Mouse (Mus musculus): ENCODE measurements around the gene Gtpbp2. TPM values are rescaled to one million over a fixed set of nuclear protein-coding genes. Genes with fewer than 3 reads are reported as not detected.

Gtpbp2 gene
- polyA plus RNA-seq, 1 experiment from 2014 or later: 21.2 TPM

DNA sequence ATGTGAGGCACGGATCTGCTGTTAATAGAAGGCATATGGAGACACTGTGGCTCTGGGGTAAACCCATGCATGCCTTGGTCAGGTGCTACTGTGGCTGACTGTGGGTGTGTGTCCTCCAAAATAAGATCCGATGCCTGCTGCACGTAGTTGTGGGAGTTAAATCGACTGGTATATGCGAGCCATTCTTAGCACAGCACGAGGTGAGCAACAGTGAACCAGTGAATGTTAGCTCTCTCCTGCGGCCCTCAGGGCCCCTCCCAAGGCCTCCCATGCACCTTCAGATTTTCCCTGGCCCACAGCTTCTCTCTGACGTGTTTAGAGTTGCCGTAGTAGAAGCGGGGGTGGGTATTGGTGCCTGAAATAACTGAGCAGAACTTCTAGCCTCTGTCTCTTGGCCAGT lies 41.2 kb upstream of the Gtpbp2 start:
- 87% methylated on average over 10 of the region's 10 CpGs for WGBS
- TF ChIP-seq EP300 (optimal IDR thresholded peaks at IDR 0.05) (no peak), CTCF (IDR thresholded peaks at IDR 0.05; ENCODE audit: low read depth) (no peak)
- H3K9me3 ChIP-seq (ENCODE audit: control insufficient read depth, low read length): no peaks in the 10 kb centered on the region
- H3K4me3 ChIP-seq (ENCODE audit: low read depth, low read length): no peak overlapping the region
- H3K9ac ChIP-seq (ENCODE audit: low read length): no peak overlapping the region
- DNase-seq (ENCODE audit: low spot score) (no peak), ATAC-seq (ENCODE audit: low FRiP score, low TSS enrichment) (no peak)
- peaks cover 13% of the 10 kb centered on the region; the same call in 1 of the 2 replicates for H3K36me3 ChIP-seq (ENCODE audit: control insufficient read depth, insufficient read depth, low read length)
- H3K4me2 ChIP-seq (replicated peaks; ENCODE audit: low read depth): no peak overlapping the region
- H3K27ac ChIP-seq (replicated peaks): no peak overlapping the region
- H3K27me3 ChIP-seq (ENCODE audit: control insufficient read depth, insufficient read depth, low read length): no peaks in the 10 kb centered on the region
- H3K4me1 ChIP-seq (replicated peaks; ENCODE audit: control insufficient read depth, insufficient read depth): no peaks in the 10 kb centered on the region

DNA sequence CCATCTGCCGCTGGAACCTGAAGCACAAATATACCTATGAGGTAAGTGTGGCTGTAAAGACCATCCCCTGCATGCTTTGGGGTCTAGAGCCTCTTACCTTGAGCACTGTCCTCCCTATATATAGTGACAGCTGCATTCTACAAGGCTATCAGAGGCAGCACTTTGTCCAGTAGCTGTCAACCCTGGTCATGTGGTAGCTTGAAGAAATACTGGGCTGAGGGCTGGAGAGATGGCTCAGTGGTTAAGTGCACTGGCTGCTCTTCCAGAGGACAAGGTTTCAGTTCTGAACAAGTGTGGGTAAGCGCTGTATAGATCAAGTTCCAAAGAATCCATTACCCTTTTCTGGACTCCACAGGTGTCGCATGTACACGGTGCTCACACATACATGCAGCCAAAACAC lies 38.0 kb upstream of the Gtpbp2 start:
- peaks cover 35% of the 10 kb centered on the region for H3K36me3 ChIP-seq (ENCODE audit: control insufficient read depth, insufficient read depth, low read length)
- no peak for DNase-seq (ENCODE audit: low spot score)
- no peak overlapping the region for H3K4me3 ChIP-seq (ENCODE audit: low read depth, low read length)
- no peak for TF ChIP-seq CTCF (IDR thresholded peaks at IDR 0.05; ENCODE audit: low read depth)
- no peak for TF ChIP-seq EP300 (optimal IDR thresholded peaks at IDR 0.05)
- ATAC-seq (ENCODE audit: low FRiP score, low TSS enrichment): no peak
- H3K4me2 ChIP-seq (replicated peaks; ENCODE audit: low read depth): no peak overlapping the region
- no peak overlapping the region for H3K9ac ChIP-seq (ENCODE audit: low read length)
- no peaks in the 10 kb centered on the region for H3K9me3 ChIP-seq (ENCODE audit: control insufficient read depth, low read length)
- no peaks in the 10 kb centered on the region for H3K27me3 ChIP-seq (ENCODE audit: control insufficient read depth, insufficient read depth, low read length)
- no peaks in the 10 kb centered on the region for H3K4me1 ChIP-seq (replicated peaks; ENCODE audit: control insufficient read depth, insufficient read depth)
- 94% methylated on average over 4 of the region's 4 CpGs for WGBS
- H3K27ac ChIP-seq (replicated peaks): no peak overlapping the region

DNA sequence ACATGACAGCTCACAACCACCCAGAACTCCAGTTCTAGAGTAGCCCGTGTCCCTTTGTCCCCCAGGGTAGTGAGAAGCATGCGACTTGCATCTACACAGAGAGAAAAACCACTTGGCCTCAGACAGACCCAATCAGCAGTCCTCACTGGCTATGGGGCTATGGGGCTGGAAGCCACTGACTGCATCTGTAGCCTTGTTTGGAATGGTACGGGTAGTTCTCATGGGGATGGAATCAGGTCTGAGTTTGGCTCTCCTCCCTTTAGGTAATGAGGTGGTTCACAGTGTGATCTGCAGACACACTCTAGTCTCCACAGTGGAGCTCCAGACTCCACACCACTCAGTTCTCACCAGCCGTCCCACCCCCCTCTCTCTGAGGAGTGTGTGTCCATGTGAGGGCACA lies 37.5 kb upstream of the Gtpbp2 start:
- TF ChIP-seq CTCF (IDR thresholded peaks at IDR 0.05; ENCODE audit: low read depth) (no peak), EP300 (optimal IDR thresholded peaks at IDR 0.05) (no peak)
- H3K36me3 ChIP-seq (ENCODE audit: control insufficient read depth, insufficient read depth, low read length): peaks cover 32% of the 10 kb centered on the region
- no peak overlapping the region for H3K9ac ChIP-seq (ENCODE audit: low read length)
- H3K4me2 ChIP-seq (replicated peaks; ENCODE audit: low read depth): no peak overlapping the region
- no peaks in the 10 kb centered on the region for H3K4me1 ChIP-seq (replicated peaks; ENCODE audit: control insufficient read depth, insufficient read depth)
- H3K27ac ChIP-seq (replicated peaks): no peak overlapping the region
- DNase-seq (ENCODE audit: low spot score): no peak
- 92% methylated on average over 4 of the region's 4 CpGs for WGBS
- no peak for ATAC-seq (ENCODE audit: low FRiP score, low TSS enrichment)
- H3K4me3 ChIP-seq (ENCODE audit: low read depth, low read length): no peak overlapping the region
- H3K27me3 ChIP-seq (ENCODE audit: control insufficient read depth, insufficient read depth, low read length): no peaks in the 10 kb centered on the region
- no peaks in the 10 kb centered on the region for H3K9me3 ChIP-seq (ENCODE audit: control insufficient read depth, low read length)

DNA sequence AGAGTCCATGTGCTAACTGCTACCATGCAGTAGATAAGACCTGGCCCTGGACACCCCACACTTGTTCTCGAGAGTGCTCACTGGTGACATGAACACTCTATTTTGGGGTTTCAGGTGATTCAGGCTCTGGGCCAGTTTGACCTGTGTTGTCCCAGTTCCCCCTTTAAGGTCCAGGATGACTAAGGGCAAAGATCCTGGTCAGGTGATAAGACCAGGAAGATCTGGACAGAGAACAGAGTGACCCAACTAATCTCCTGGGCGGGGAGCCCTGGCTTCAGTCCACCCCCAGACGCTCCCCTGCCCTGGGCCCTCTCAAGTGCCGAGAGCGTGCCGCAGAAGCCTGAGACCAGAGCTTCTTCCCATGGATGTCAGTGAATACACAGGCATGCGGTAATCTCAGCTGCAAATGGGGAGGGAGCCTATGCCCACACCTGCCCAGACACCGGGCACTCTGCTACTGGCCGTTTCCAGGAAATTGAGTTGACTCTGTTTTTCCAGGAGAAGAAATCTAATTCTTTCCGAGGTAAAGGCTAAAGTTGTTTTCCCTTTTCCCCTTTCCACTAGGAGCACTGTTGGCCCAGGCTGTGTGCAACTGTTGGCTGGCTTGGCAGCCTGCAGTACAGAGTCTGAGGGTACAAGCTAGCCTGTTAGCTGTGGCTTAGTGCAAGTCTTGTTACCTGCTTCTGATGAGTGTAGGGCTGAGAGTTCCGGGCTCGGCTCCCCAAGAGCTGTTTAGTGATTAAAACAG lies 36.7 kb upstream of the Gtpbp2 start:
- no peak overlapping the region for H3K27ac ChIP-seq (replicated peaks)
- no peak overlapping the region for H3K4me2 ChIP-seq (replicated peaks; ENCODE audit: low read depth)
- no peak for DNase-seq (ENCODE audit: low spot score)
- H3K4me3 ChIP-seq (ENCODE audit: low read depth, low read length): no peak overlapping the region
- peaks cover 33% of the 10 kb centered on the region for H3K36me3 ChIP-seq (ENCODE audit: control insufficient read depth, insufficient read depth, low read length)
- no peak overlapping the region for H3K9ac ChIP-seq (ENCODE audit: low read length)
- H3K4me1 ChIP-seq (replicated peaks; ENCODE audit: control insufficient read depth, insufficient read depth): no peaks in the 10 kb centered on the region
- no peak for TF ChIP-seq EP300 (optimal IDR thresholded peaks at IDR 0.05)
- 0 out of 2 replicates have a peak, but pooled peaks have one; percentile 6 for TF ChIP-seq CTCF (IDR thresholded peaks at IDR 0.05; ENCODE audit: low read depth)
- no peaks in the 10 kb centered on the region for H3K9me3 ChIP-seq (ENCODE audit: control insufficient read depth, low read length)
- 78% methylated on average over 12 of the region's 12 CpGs for WGBS
- no peaks in the 10 kb centered on the region for H3K27me3 ChIP-seq (ENCODE audit: control insufficient read depth, insufficient read depth, low read length)
- peak; percentile 10; the same call in 1 of the 2 replicates for ATAC-seq (ENCODE audit: low FRiP score, low TSS enrichment)

DNA sequence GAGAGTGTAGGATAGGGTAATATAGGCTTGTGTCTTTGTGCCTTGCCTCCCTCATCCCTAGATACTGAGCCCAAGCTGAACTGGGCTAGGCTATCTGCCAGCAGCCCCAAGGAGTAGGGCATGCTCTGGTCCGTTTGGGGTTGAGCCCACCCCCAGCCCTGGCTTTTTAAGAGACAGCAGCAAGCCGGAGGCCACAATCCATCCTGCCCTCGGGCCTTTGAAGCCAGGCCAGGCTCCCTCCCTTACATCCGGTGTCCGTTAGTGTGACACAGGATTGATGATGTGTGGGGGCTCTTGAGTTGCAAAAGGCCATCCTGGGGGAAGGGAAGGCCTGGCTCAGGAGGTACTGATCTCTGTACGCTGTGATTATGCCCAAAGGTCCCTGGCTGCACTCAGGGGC lies 34.2 kb upstream of the Gtpbp2 start:
- 44% methylated on average over 6 of the region's 6 CpGs for WGBS
- Histone ChIP-seq H3K4me1 (replicated peaks; ENCODE audit: control insufficient read depth, insufficient read depth) (no peaks in the 10 kb centered on the region), H3K9ac (ENCODE audit: low read length) (no peak overlapping the region), H3K4me3 (ENCODE audit: low read depth, low read length) (no peak overlapping the region), H3K27me3 (ENCODE audit: control insufficient read depth, insufficient read depth, low read length) (no peaks in the 10 kb centered on the region), H3K36me3 (ENCODE audit: control insufficient read depth, insufficient read depth, low read length) (peaks cover 30% of the 10 kb centered on the region), H3K4me2 (replicated peaks; ENCODE audit: low read depth) (no peak overlapping the region), H3K27ac (replicated peaks) (no peak overlapping the region), H3K9me3 (ENCODE audit: control insufficient read depth, low read length) (no peaks in the 10 kb centered on the region)
- no peak for DNase-seq (ENCODE audit: low spot score)
- TF ChIP-seq EP300 (optimal IDR thresholded peaks at IDR 0.05) (no peak), CTCF (IDR thresholded peaks at IDR 0.05; ENCODE audit: low read depth) (no peak)
- ATAC-seq (ENCODE audit: low FRiP score, low TSS enrichment): no peak

DNA sequence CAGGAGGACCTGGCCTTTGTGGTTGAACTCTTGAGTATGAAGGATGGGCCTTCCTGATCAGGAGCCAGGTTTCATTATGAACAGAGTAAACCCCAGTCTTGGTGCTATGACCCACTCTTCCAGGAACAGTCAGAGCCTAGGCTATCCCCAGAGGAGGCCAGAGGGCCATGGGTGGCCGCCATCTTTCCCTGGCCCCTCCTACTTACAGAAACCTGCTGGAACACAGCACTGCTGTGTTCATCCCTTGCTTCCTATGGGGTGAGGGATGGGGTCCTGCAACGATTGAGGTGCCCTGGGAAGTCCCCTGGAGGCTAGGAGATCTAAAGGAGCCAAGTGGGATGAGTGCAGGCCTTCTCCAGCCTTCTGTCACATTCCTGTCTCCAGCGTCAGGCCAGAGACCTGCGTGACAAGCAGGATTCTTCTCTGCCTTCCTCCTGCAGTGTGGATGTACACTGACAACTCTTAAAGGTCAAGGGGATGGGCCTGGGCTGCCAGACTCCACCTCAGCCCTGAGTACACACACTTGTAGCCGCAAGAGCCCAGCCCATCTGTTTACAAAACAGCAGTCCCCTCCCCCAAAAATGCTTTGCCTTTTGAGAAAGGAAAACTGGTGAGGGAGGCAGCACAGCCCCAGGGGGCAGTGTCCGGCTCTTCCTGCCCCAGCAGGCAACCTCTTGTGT lies 32.9 kb upstream of the Gtpbp2 start:
- ATAC-seq (ENCODE audit: low FRiP score, low TSS enrichment): no peak
- 70% methylated on average over 6 of the region's 6 CpGs for WGBS
- no peak for TF ChIP-seq EP300 (optimal IDR thresholded peaks at IDR 0.05)
- no peak for TF ChIP-seq CTCF (IDR thresholded peaks at IDR 0.05; ENCODE audit: low read depth)
- no peak for DNase-seq (ENCODE audit: low spot score)
- H3K27ac ChIP-seq (replicated peaks): no peak overlapping the region
- H3K36me3 ChIP-seq (ENCODE audit: control insufficient read depth, insufficient read depth, low read length): peaks cover 29% of the 10 kb centered on the region
- no peaks in the 10 kb centered on the region for H3K27me3 ChIP-seq (ENCODE audit: control insufficient read depth, insufficient read depth, low read length)
- H3K4me2 ChIP-seq (replicated peaks; ENCODE audit: low read depth): no peak overlapping the region
- H3K9ac ChIP-seq (ENCODE audit: low read length): no peak overlapping the region
- no peaks in the 10 kb centered on the region for H3K4me1 ChIP-seq (replicated peaks; ENCODE audit: control insufficient read depth, insufficient read depth)
- no peak overlapping the region for H3K4me3 ChIP-seq (ENCODE audit: low read depth, low read length)
- no peaks in the 10 kb centered on the region for H3K9me3 ChIP-seq (ENCODE audit: control insufficient read depth, low read length)

Measured in stomach, postnatal 0 days (tissue).